Mouse (Mus musculus) erythroid progenitor cell, adult 5-6 weeks (primary cell): ENCODE results near the gene Degs2. TPM values are rescaled to one million over a fixed set of nuclear protein-coding genes. Genes with fewer than 3 reads are reported as not detected.

Experiments used
- ATAC-seq: replicated peaks from 2 replicates; pipeline ENCODE4 v1.8.0; 2016; ENCODE audit warnings: moderate number of reproducible peaks, mild to moderate bottlenecking, moderate TSS enrichment, inconsistent platforms; ENCODE audit not compliant: poor library complexity, low FRiP score, severe bottlenecking
- total RNA-seq, 2 experiments: library from RNA; stranded (forward) in 1 of 2; stranded (reverse) in 1 of 2; fragments of 150-400 nt in 1 of 2; fragments of 186-747, 209-891 nt in 1 of 2; gene quantifications; 2 replicates each; pipeline versions ENCODE4 v1.2.3 to v1.2.4; 2015 to 2017; ENCODE audit warnings: low replicate concordance in 2 of 2

The Degs2 gene
- total RNA-seq, 2 experiments from 2014 or later = not detected

GRCm38 (mm10) chr12:108668606-108669235 lies 33.4 kb downstream of the Degs2 start:
- no peak for ATAC-seq

GRCm38 (mm10) chr12:108657350-108657749 lies 44.8 kb downstream of the Degs2 start:
- no peak for ATAC-seq

GRCm38 (mm10) chr12:108653358-108654335 lies 48.5 kb downstream of the Degs2 start:
- ATAC-seq = no peak

GRCm38 (mm10) chr12:108651053-108651660 lies 51.0 kb downstream of the Degs2 start:
- ATAC-seq = no peak

- no peak for ATAC-seq
Measured at GRCm38 (mm10) chr12:108647784-108648183, 54.3 kb downstream of the Degs2 start.

- no peak for ATAC-seq
Measured at GRCm38 (mm10) chr12:108646234-108646633, 55.9 kb downstream of the Degs2 start.

GRCm38 (mm10) chr12:108642019-108642418 lies 60.1 kb downstream of the Degs2 start:
- no peak for ATAC-seq

- ATAC-seq = no peak
Measured at GRCm38 (mm10) chr12:108639126-108639525, 63.0 kb downstream of the Degs2 start.

GRCm38 (mm10) chr12:108637440-108637839 lies 64.7 kb downstream of the Degs2 start:
- no peak for ATAC-seq

- ATAC-seq = no peak
Measured at GRCm38 (mm10) chr12:108635501-108635900, 66.6 kb downstream of the Degs2 start.

GRCm38 (mm10) chr12:108634031-108634430 lies 68.1 kb downstream of the Degs2 start:
- no peak for ATAC-seq

GRCm38 (mm10) chr12:108632501-108632900 lies 69.6 kb downstream of the Degs2 start:
- ATAC-seq = no peak

GRCm38 (mm10) chr12:108630741-108631688 lies 71.1 kb downstream of the Degs2 start:
- no peak for ATAC-seq

GRCm38 (mm10) chr12:108629556-108629955 lies 72.6 kb downstream of the Degs2 start:
- ATAC-seq = no peak

Other genes with a start within 250 kb of the Degs2 start
- 56.6 and 94.8 TPM in 2 replicates for gene Evl, start 147.6 kb downstream of the Degs2 start, total RNA-seq (2015; ENCODE audit: low replicate concordance)
- 12.6 and 13.4 TPM in 2 replicates for gene Evl, start 147.6 kb downstream of the Degs2 start, total RNA-seq (2017; ENCODE audit: low replicate concordance)
- 25.2 and 44.4 TPM in 2 replicates for gene Yy1, start 90.7 kb upstream of the Degs2 start, total RNA-seq (2015; ENCODE audit: low replicate concordance)
- gene Yy1, start 90.7 kb upstream of the Degs2 start, total RNA-seq (2017; ENCODE audit: low replicate concordance) = 40.4 and 62.9 TPM in 2 replicates
- 1.1 TPM in 1 of 2 replicates, not detected in the other for gene Slc25a29, start 133.6 kb upstream of the Degs2 start, total RNA-seq (2015; ENCODE audit: low replicate concordance)
- gene Slc25a29, start 133.6 kb upstream of the Degs2 start, total RNA-seq (2017; ENCODE audit: low replicate concordance) = not detected in 2 replicates
- 1.3 TPM in 1 of 2 replicates, not detected in the other for gene Slc25a47, start 133.7 kb upstream of the Degs2 start, total RNA-seq (2015; ENCODE audit: low replicate concordance)
- 0.64 and 5.3 TPM in 2 replicates for gene Slc25a47, start 133.7 kb upstream of the Degs2 start, total RNA-seq (2017; ENCODE audit: low replicate concordance)
- gene Wdr25, start 191.3 kb upstream of the Degs2 start, total RNA-seq (2015; ENCODE audit: low replicate concordance) = 0.84 and 2.5 TPM in 2 replicates
- 4.2 and 11.4 TPM in 2 replicates for gene Wdr25, start 191.3 kb upstream of the Degs2 start, total RNA-seq (2017; ENCODE audit: low replicate concordance)
- gene Wars, start 191.9 kb upstream of the Degs2 start, total RNA-seq (2015; ENCODE audit: low replicate concordance) = 4.6 and 12.3 TPM in 2 replicates
- gene Wars, start 191.9 kb upstream of the Degs2 start, total RNA-seq (2017; ENCODE audit: low replicate concordance) = 8.2 and 21.4 TPM in 2 replicates